Comparison of ENCODE assay signal across 8 mouse cellular contexts in genomic region chr11:4984249-4984648, GRCm38 (mm10). TPM values are rescaled to one million over a fixed set of nuclear protein-coding genes. Genes with fewer than 3 reads are reported as not detected.
DNase-seq lines count a peak whose midpoint lies in the region; ATAC-seq and TF ChIP-seq lines count a peak whose summit lies in the region.

No protein-coding gene starts in this region.

- no peaks in the 10 kb centered on the region for H3K27me3 ChIP-seq in kidney, adult 2 months (replicated peaks; ENCODE audit: control insufficient read depth, insufficient read depth, low read length)
- H3K27me3 ChIP-seq in E14TG2a.4 (ENCODE audit: insufficient read depth, low read length), result no peaks in the 10 kb centered on the region
- no peaks in the 10 kb centered on the region for H3K27me3 ChIP-seq in hindbrain, embryonic 16.5 days (replicated peaks; ENCODE audit: control insufficient read depth, insufficient read depth, low read length)

- H3K9ac ChIP-seq in hindbrain, embryonic 16.5 days (ENCODE audit: low read depth, low read length), result peak overlapping the region; percentile 25; the same call in 1 of the 2 replicates

- 0 out of 2 replicates have a peak, but pooled peaks have one; percentile 18 for TF ChIP-seq CTCF in kidney, adult 2 months (conservative IDR thresholded peaks at IDR 0.05; ENCODE audit: insufficient read depth, insufficient read length, low read depth, low read length)
- TF ChIP-seq CTCF in E14TG2a.4 (conservative IDR thresholded peaks at IDR 0.05; ENCODE audit: low read length), result peak; percentile 66

- no peak overlapping the region for H3K27ac ChIP-seq in kidney, adult 2 months (ENCODE audit: insufficient read depth, low read depth, low read length)
- H3K27ac ChIP-seq in hindbrain, embryonic 16.5 days (ENCODE audit: low read depth, low read length), result no peak overlapping the region

- H3K4me1 ChIP-seq in kidney, adult 2 months (ENCODE audit: control insufficient read depth, insufficient read depth, low read length), result peaks cover 12% of the 10 kb centered on the region
- peaks cover 17% of the 10 kb centered on the region for H3K4me1 ChIP-seq in E14TG2a.4 (replicated peaks; ENCODE audit: low read depth, low read length)
- peaks cover 10% of the 10 kb centered on the region for H3K4me1 ChIP-seq in hindbrain, embryonic 16.5 days (ENCODE audit: control insufficient read depth, insufficient read depth, low read depth, low read length)

- no peaks in the 10 kb centered on the region for H3K9me3 ChIP-seq in E14TG2a.4 (ENCODE audit: low read length)
- H3K9me3 ChIP-seq in hindbrain, embryonic 16.5 days (ENCODE audit: control insufficient read depth, low read length), result no peaks in the 10 kb centered on the region

- no peaks in the 10 kb centered on the region for H3K36me3 ChIP-seq in kidney, adult 2 months (ENCODE audit: control insufficient read depth, insufficient read depth, low read length)
- peaks cover 13% of the 10 kb centered on the region for H3K36me3 ChIP-seq in E14TG2a.4 (ENCODE audit: insufficient read depth, low read length)
- H3K36me3 ChIP-seq in hindbrain, embryonic 16.5 days (ENCODE audit: control insufficient read depth, insufficient read depth, low read length), result no peaks in the 10 kb centered on the region

- DNase-seq in kidney, adult 2 months, result peak; percentile 70
- DNase-seq in kidney, postnatal 4 days, result no peak
- peak; percentile 70 for DNase-seq in embryo, embryonic 11 days
- peak; percentile 31 for DNase-seq in lung, postnatal 25 days (ENCODE audit: low spot score)
- no peak for DNase-seq in yolk sac, embryonic 10.5 days (ENCODE audit: low spot score)
- no peak for DNase-seq in gastrocnemius, adult 18-20 months (ENCODE audit: low spot score)

- H3K4me3 ChIP-seq in kidney, adult 2 months (ENCODE audit: insufficient read depth, low read depth, low read length), result no peak overlapping the region
- no peak overlapping the region for H3K4me3 ChIP-seq in E14TG2a.4 (replicated peaks; ENCODE audit: low read length)
- H3K4me3 ChIP-seq in hindbrain, embryonic 16.5 days (ENCODE audit: low read length), result no peak overlapping the region

- H3K4me2 ChIP-seq in hindbrain, embryonic 16.5 days (ENCODE audit: low read length), result peak overlapping the region; percentile 35

- TF ChIP-seq POLR2A in kidney, adult 2 months (IDR thresholded peaks at IDR 0.05; ENCODE audit: low read depth, low read length), result no peak

- WGBS in kidney, adult 2 months, result 3% methylated on average over 5 of the region's 5 CpGs
- 5% methylated on average over 5 of the region's 5 CpGs for WGBS in hindbrain, embryonic 16.5 days

- no peak for ATAC-seq in hindbrain, embryonic 16.5 days

RNA-seq across cellular contexts. Expression of gene Ap1b1, which starts 2.4 kb away (rescaled TPM):
- 110 and 123 TPM in 2 replicates for polyA plus RNA-seq in kidney, adult 2 months (2012; rRNA removed)
- polyA plus RNA-seq in hindbrain, embryonic 16.5 days (2015; fragmentation: Nextera tagmentation; extraction: Ambion mirVana), result 102 and 116 TPM in 2 replicates
- 10 to 100 TPM; 41.3 to 48.7 TPM for total RNA-seq in gastrocnemius, adult 18-20 months (2021)

RNA-seq across cellular contexts. Expression of gene Nefh, which starts 36.4 kb away (rescaled TPM):
- polyA plus RNA-seq in kidney, adult 2 months (2012; rRNA removed), result 0.05 and 0.30 TPM in 2 replicates
- 11.9 and 14.3 TPM in 2 replicates for polyA plus RNA-seq in hindbrain, embryonic 16.5 days (2015; fragmentation: Nextera tagmentation; extraction: Ambion mirVana)
- not detected for total RNA-seq in gastrocnemius, adult 18-20 months (2021)

Comparison
In these comparisons a context has a peak if more than half of its experiments do, and no peak if none do; other contexts are left out.
1. DNase-seq: peak in kidney, adult 2 months (single experiment), embryo, embryonic 11 days (single experiment) and lung, postnatal 25 days (single experiment); none in kidney, postnatal 4 days (0 of 2), yolk sac, embryonic 10.5 days (single experiment) and gastrocnemius, adult 18-20 months (single experiment).